Mouse (Mus musculus) cortical plate, adult 2 months (tissue): ENCODE results near the gene Sox6.

Experiments used
- CTCF ChIP-seq: fragments of 200-500 bp; IDR thresholded peaks from 2 replicates; pipeline ENCODE4 v1.5.1; 2011; ENCODE audit warnings: mild to moderate bottlenecking, control low read depth, low read length; ENCODE audit not compliant: insufficient read depth; ENCODE audit errors: extremely low read depth
- POLR2A ChIP-seq: fragments of 200-500 bp; IDR thresholded peaks from 2 replicates; pipeline ENCODE4 v1.6.1; 2011; ENCODE audit warnings: mild to moderate bottlenecking, low read length, control low read depth; ENCODE audit not compliant: insufficient read depth; ENCODE audit errors: extremely low read depth

DNA sequence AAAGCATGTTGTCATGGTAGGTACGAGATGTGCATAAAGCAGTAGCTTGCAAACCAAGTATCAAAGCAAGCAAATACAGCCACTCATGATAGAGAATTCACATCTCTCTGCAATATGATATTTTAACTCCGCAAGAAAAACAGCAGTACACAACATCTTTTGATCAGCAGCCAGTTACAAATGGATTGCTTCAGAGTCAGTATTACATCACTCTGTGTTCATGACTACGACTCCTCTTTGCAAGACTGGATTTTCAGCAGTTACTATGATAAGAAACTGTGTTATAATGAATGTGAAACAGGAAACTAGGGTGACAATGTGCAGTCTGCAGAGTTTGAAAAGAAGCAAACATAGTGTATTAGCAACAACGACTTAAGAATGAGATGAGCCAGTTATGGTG is 71.4 kb downstream of the Sox6 start:
- TF ChIP-seq CTCF, result no peak
- TF ChIP-seq POLR2A, result no peak
